Mouse (Mus musculus) lung, adult 2 months (tissue): ENCODE results near the gene Sh3bp5.

Source experiments
- CTCF ChIP-seq: fragments of 200-500 bp; IDR thresholded peaks from 2 replicates; pipeline ENCODE4 v1.5.1; 2011; ENCODE audit warnings: mild to moderate bottlenecking, low read length, control low read depth; ENCODE audit not compliant: insufficient read depth
- POLR2A ChIP-seq: fragments of 200-500 bp; IDR thresholded peaks from 2 replicates; pipeline ENCODE4 v1.6.1; 2011; ENCODE audit warnings: low read depth, mild to moderate bottlenecking, control low read depth, low read length, borderline replicate concordance; ENCODE audit errors: extremely low read depth

- TF ChIP-seq CTCF (no peak), POLR2A (no peak)
Measured at GRCm38 (mm10) chr14:31317754-31318153, 118.1 kb downstream of the Sh3bp5 start.
